Comparison of ENCODE assay signal across 18 mouse cellular contexts in genomic region chr3:108178756-108179715, GRCm38 (mm10). TPM values are rescaled to one million over a fixed set of nuclear protein-coding genes. Genes with fewer than 3 reads are reported as not detected.
DNase-seq lines count a peak whose midpoint lies in the region; ATAC-seq and TF ChIP-seq lines count a peak whose summit lies in the region.
"Had no signal": no experiment of that assay in that cellular context is flagged by ENCODE, and none has a peak within 500 bp of the region (broad histone marks: within the 10 kb centered on the region; RNA-seq: fewer than 3 reads in every experiment).

No protein-coding gene starts in this region.

- ATAC-seq in liver, embryonic 14.5 days (ENCODE audit: insufficient read depth), result no peak
- ATAC-seq in liver, embryonic 11.5 days (replicated peaks; ENCODE audit: low FRiP score), result no peak
- 0 out of 2 replicates have a peak, but pooled peaks have one; percentile 52 for ATAC-seq in limb, embryonic 15.5 days (ENCODE audit: insufficient number of reproducible peaks, low FRiP score, low TSS enrichment, low read depth)
- ATAC-seq: hindbrain, postnatal 0 days; Patski had no signal

- WGBS in liver, embryonic 14.5 days (ENCODE audit: insufficient replicate concordance), result 64% methylated on average over 7 of the region's 7 CpGs
- WGBS in liver, embryonic 11.5 days, result 78% methylated on average over 7 of the region's 7 CpGs
- WGBS in limb, embryonic 15.5 days, result 43% methylated on average over 7 of the region's 7 CpGs

- no peak overlapping the region for H3K9ac ChIP-seq in liver, embryonic 14.5 days (replicated peaks)
- H3K9ac ChIP-seq in liver, embryonic 11.5 days (ENCODE audit: low read depth, low read length), result no peak overlapping the region
- H3K9ac ChIP-seq in limb, embryonic 15.5 days, result no peak overlapping the region
- H3K9ac ChIP-seq: neural tube, embryonic 13.5 days had no signal

- H3K4me2 ChIP-seq in liver, embryonic 14.5 days (ENCODE audit: low read depth), result no peak overlapping the region
- H3K4me2 ChIP-seq in liver, embryonic 11.5 days, result no peak overlapping the region
- no peak overlapping the region for H3K4me2 ChIP-seq in limb, embryonic 15.5 days
- H3K4me2 ChIP-seq: neural tube, embryonic 13.5 days had no signal

- intact Hi-C loops in gastrocnemius, postnatal 14 days (cut with DNase I; ENCODE audit: low total_unique reads), result no loop called here

- H3K4me1 ChIP-seq in liver, embryonic 14.5 days (replicated peaks; ENCODE audit: control insufficient read depth in 2 of 2, insufficient read depth in 2 of 2, low read length in 1 of 2), result no peaks in the 10 kb centered on the region
- no peaks in the 10 kb centered on the region for H3K4me1 ChIP-seq in liver, embryonic 11.5 days (replicated peaks; ENCODE audit: control insufficient read depth, insufficient read depth, low read length)
- H3K4me1 ChIP-seq in limb, embryonic 15.5 days, result peaks cover 13% of the 10 kb centered on the region

- peak; percentile 50 for DNase-seq in gastrocnemius, postnatal 14 days
- no peak for DNase-seq in gastrocnemius, postnatal 25 days
- no peak for DNase-seq in liver, embryonic 14.5 days (ENCODE audit: low read depth in 3 of 3, low spot score in 3 of 3)
- DNase-seq in liver, embryonic 11.5 days (ENCODE audit: low spot score), result no peak
- peak; percentile 64 for DNase-seq in R1 (ENCODE audit: low read depth, low spot score)
- no peak for DNase-seq in urinary bladder, adult 18-20 months (ENCODE audit: low spot score in 2 of 2)
- no peak for DNase-seq in adrenal gland, adult 18-20 months (ENCODE audit: low spot score in 2 of 2)
- DNase-seq: adrenal gland, postnatal 36 days; cerebellum, adult 11 months; heart, postnatal 14 days; right cerebral cortex, adult 18-20 months; thymus, postnatal 14 days had no signal

- TF ChIP-seq CTCF in liver, embryonic 14.5 days (IDR thresholded peaks at IDR 0.05; ENCODE audit: low read depth), result peak; percentile 38

- TF ChIP-seq EP300 in liver, embryonic 14.5 days (IDR thresholded peaks at IDR 0.05; ENCODE audit: low read depth), result no peak

- no peak overlapping the region for H3K27ac ChIP-seq in liver, embryonic 14.5 days
- H3K27ac ChIP-seq in liver, embryonic 11.5 days (ENCODE audit: low read depth, low read length), result no peak overlapping the region
- H3K27ac ChIP-seq in limb, embryonic 15.5 days, result 0 out of 2 replicates have a peak overlapping the region, but pooled peaks have one; percentile 24
- H3K27ac ChIP-seq: hindbrain, postnatal 0 days; midbrain, embryonic 10.5 days; neural tube, embryonic 13.5 days had no signal

- no peaks in the 10 kb centered on the region for H3K9me3 ChIP-seq in liver, embryonic 14.5 days (ENCODE audit: control insufficient read depth, low read length)
- H3K9me3 ChIP-seq in liver, embryonic 11.5 days (ENCODE audit: control insufficient read depth, low read length), result no peaks in the 10 kb centered on the region
- no peaks in the 10 kb centered on the region for H3K9me3 ChIP-seq in limb, embryonic 15.5 days
- H3K9me3 ChIP-seq: midbrain, embryonic 10.5 days; neural tube, embryonic 13.5 days had no signal

- H3K36me3 ChIP-seq in liver, embryonic 14.5 days (replicated peaks; ENCODE audit: control insufficient read depth, insufficient read depth, low read depth), result no peaks in the 10 kb centered on the region
- no peaks in the 10 kb centered on the region for H3K36me3 ChIP-seq in liver, embryonic 11.5 days (ENCODE audit: control insufficient read depth, insufficient read depth, low read length)
- H3K36me3 ChIP-seq in limb, embryonic 15.5 days, result no peaks in the 10 kb centered on the region
- H3K36me3 ChIP-seq: midbrain, embryonic 10.5 days; neural tube, embryonic 13.5 days had no signal

- no peaks in the 10 kb centered on the region; the same call in none of the 2 replicates for H3K27me3 ChIP-seq in liver, embryonic 14.5 days (ENCODE audit: control insufficient read depth, insufficient read depth, low read length)
- peaks cover 7% of the 10 kb centered on the region; the same call in 1 of the 2 replicates for H3K27me3 ChIP-seq in liver, embryonic 11.5 days (replicated peaks; ENCODE audit: control insufficient read depth, insufficient read depth, low read length)
- no peaks in the 10 kb centered on the region for H3K27me3 ChIP-seq in limb, embryonic 15.5 days
- H3K27me3 ChIP-seq: neural tube, embryonic 13.5 days had no signal

- no peak overlapping the region for H3K4me3 ChIP-seq in liver, embryonic 14.5 days (ENCODE audit: insufficient read depth in 1 of 2, low read depth in 2 of 2, low read length in 2 of 2)
- H3K4me3 ChIP-seq in liver, embryonic 11.5 days (ENCODE audit: low read depth, low read length), result no peak overlapping the region
- H3K4me3 ChIP-seq in limb, embryonic 15.5 days, result no peak overlapping the region
- H3K4me3 ChIP-seq: midbrain, embryonic 10.5 days; neural tube, embryonic 13.5 days had no signal

RNA-seq across cellular contexts. Expression of gene Amigo1, which starts 7.1 kb away (rescaled TPM):
- 10 to 100 TPM; 23.9 to 31.1 TPM for total RNA-seq in gastrocnemius, postnatal 14 days (2021)
- 10 to 100 TPM; 21.3 to 23.3 TPM for total RNA-seq in gastrocnemius, postnatal 25 days (2021)
- polyA plus RNA-seq in liver, embryonic 14.5 days (2012; rRNA removed), result 0.45 and 0.60 TPM in 2 replicates
- polyA plus RNA-seq in liver, embryonic 14.5 days (2014; fragmentation: Nextera tagmentation; extraction: Ambion mirVana), result 0.49 and 0.56 TPM in 2 replicates
- 0.88 and 1.5 TPM in 2 replicates for polyA plus RNA-seq in liver, embryonic 11.5 days (2014; fragmentation: Nextera tagmentation; extraction: Ambion mirVana)
- 4.7 and 5.4 TPM in 2 replicates for polyA plus RNA-seq in limb, embryonic 15.5 days (2015; fragmentation: Nextera tagmentation; extraction: Ambion mirVana)
- total RNA-seq in adrenal gland, adult 18-20 months (2021), result 10 to 100 TPM; 23.1 to 23.5 TPM

RNA-seq across cellular contexts. Expression of gene Cyb561d1, which starts 22.0 kb away (rescaled TPM):
- 1 to 10 TPM; 2.3 to 2.9 TPM for total RNA-seq in gastrocnemius, postnatal 14 days (2021)
- 1 to 10 TPM; 2.7 TPM for total RNA-seq in gastrocnemius, postnatal 25 days (2021)
- 1.4 and 1.5 TPM in 2 replicates for polyA plus RNA-seq in liver, embryonic 14.5 days (2012; rRNA removed)
- polyA plus RNA-seq in liver, embryonic 14.5 days (2014; fragmentation: Nextera tagmentation; extraction: Ambion mirVana), result 1.4 and 1.6 TPM in 2 replicates
- 2.3 and 2.8 TPM in 2 replicates for polyA plus RNA-seq in liver, embryonic 11.5 days (2014; fragmentation: Nextera tagmentation; extraction: Ambion mirVana)
- polyA plus RNA-seq in limb, embryonic 15.5 days (2015; fragmentation: Nextera tagmentation; extraction: Ambion mirVana), result 2.4 and 3.1 TPM in 2 replicates
- 1 to 10 TPM; 7.3 to 8.6 TPM for total RNA-seq in adrenal gland, adult 18-20 months (2021)

RNA-seq across cellular contexts. Expression of gene Gpr61, which starts 24.4 kb away (rescaled TPM):
- total RNA-seq in gastrocnemius, postnatal 14 days (2021), result under 1 TPM in 1 of 2 experiments, not detected in 1; 0.18 TPM
- not detected for total RNA-seq in gastrocnemius, postnatal 25 days (2021)
- polyA plus RNA-seq in liver, embryonic 14.5 days (2012; rRNA removed), result not detected in 2 replicates
- 0.04 TPM in 1 of 2 replicates, not detected in the other for polyA plus RNA-seq in liver, embryonic 14.5 days (2014; fragmentation: Nextera tagmentation; extraction: Ambion mirVana)
- 0.07 TPM in 1 of 2 replicates, not detected in the other for polyA plus RNA-seq in liver, embryonic 11.5 days (2014; fragmentation: Nextera tagmentation; extraction: Ambion mirVana)
- 0.09 TPM in 2 replicates for polyA plus RNA-seq in limb, embryonic 15.5 days (2015; fragmentation: Nextera tagmentation; extraction: Ambion mirVana)
- total RNA-seq in adrenal gland, adult 18-20 months (2021), result under 1 TPM; 0.19 to 0.23 TPM
- total RNA-seq: heart, postnatal 14 days; liver, adult 2 months had no signal
- polyA plus RNA-seq: liver, adult 2 months had no signal

RNA-seq across cellular contexts. Expression of gene Atxn7l2, which starts 31.7 kb away (rescaled TPM):
- total RNA-seq in gastrocnemius, postnatal 14 days (2021), result 1 to 10 TPM; 7.3 to 7.6 TPM
- 1 to 10 TPM; 6.1 to 6.5 TPM for total RNA-seq in gastrocnemius, postnatal 25 days (2021)
- 2.2 TPM in 2 replicates for polyA plus RNA-seq in liver, embryonic 14.5 days (2012; rRNA removed)
- 1.7 and 2.0 TPM in 2 replicates for polyA plus RNA-seq in liver, embryonic 14.5 days (2014; fragmentation: Nextera tagmentation; extraction: Ambion mirVana)
- polyA plus RNA-seq in liver, embryonic 11.5 days (2014; fragmentation: Nextera tagmentation; extraction: Ambion mirVana), result 8.7 and 8.9 TPM in 2 replicates
- polyA plus RNA-seq in limb, embryonic 15.5 days (2015; fragmentation: Nextera tagmentation; extraction: Ambion mirVana), result 18.0 and 18.7 TPM in 2 replicates
- 1 to 10 TPM; 8.2 to 8.5 TPM for total RNA-seq in adrenal gland, adult 18-20 months (2021)

RNA-seq across cellular contexts. Expression of gene Gnai3, which starts 33.1 kb away (rescaled TPM):
- 10 to 100 TPM; 17.7 to 22.6 TPM for total RNA-seq in gastrocnemius, postnatal 14 days (2021)
- 10 to 100 TPM; 11.4 to 11.7 TPM for total RNA-seq in gastrocnemius, postnatal 25 days (2021)
- 18.4 and 28.7 TPM in 2 replicates for polyA plus RNA-seq in liver, embryonic 14.5 days (2012; rRNA removed)
- polyA plus RNA-seq in liver, embryonic 14.5 days (2014; fragmentation: Nextera tagmentation; extraction: Ambion mirVana), result 57.4 and 58.0 TPM in 2 replicates
- polyA plus RNA-seq in liver, embryonic 11.5 days (2014; fragmentation: Nextera tagmentation; extraction: Ambion mirVana), result 146 and 170 TPM in 2 replicates
- polyA plus RNA-seq in limb, embryonic 15.5 days (2015; fragmentation: Nextera tagmentation; extraction: Ambion mirVana), result 179 and 183 TPM in 2 replicates
- total RNA-seq in adrenal gland, adult 18-20 months (2021), result 100 to 1,000 TPM; 160 to 166 TPM

Comparison
In these comparisons a context has a peak if more than half of its experiments do, and no peak if none do; other contexts are left out.
1. DNase-seq: peak in gastrocnemius, postnatal 14 days (single experiment) and R1 (single experiment); none in gastrocnemius, postnatal 25 days (single experiment), liver, embryonic 14.5 days (0 of 3), liver, embryonic 11.5 days (single experiment), urinary bladder, adult 18-20 months (0 of 2) and adrenal gland, adult 18-20 months (0 of 2).